Mouse (Mus musculus): ENCODE measurements around the gene Frrs1l. TPM values are rescaled to one million over a fixed set of nuclear protein-coding genes. Genes with fewer than 3 reads are reported as not detected.

The Frrs1l gene
- polyA plus RNA-seq, 1 experiment from 2014 or later = 0.55 TPM

- no peaks in the 10 kb centered on the region for H3K9me3 ChIP-seq (ENCODE audit: low read length)
- ATAC-seq (ENCODE audit: low FRiP score, low TSS enrichment) = peak; percentile 53; the same call in 1 of the 2 replicates
- WGBS = 43% methylated on average over 18 of the region's 18 CpGs
These were observed 26.4 kb upstream of the Frrs1l start for GRCm38 (mm10) chr4:57016366-57017171.

DNA sequence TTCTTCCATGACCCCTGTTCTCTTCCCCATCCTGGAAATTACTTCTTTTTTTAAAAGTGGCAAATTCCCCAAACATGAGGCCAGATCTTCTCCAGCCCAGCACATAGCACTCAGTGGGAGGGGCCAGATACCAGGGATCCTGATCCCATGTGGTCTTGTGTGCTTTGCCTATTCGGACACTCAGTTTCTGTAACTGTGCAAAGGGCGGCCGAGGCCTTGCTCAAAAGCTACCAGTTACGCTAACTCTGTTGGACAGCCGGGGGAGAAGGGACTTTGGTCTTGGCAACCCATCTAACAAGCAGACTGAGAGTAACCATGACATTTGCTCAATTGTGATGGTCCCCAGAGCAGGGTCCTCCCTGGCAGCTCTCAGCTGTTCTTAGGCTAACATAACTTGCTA is 24.8 kb upstream of the Frrs1l start:
- Histone ChIP-seq H3K4me1 (ENCODE audit: insufficient read depth, low read length) (no peaks in the 10 kb centered on the region), H3K9me3 (ENCODE audit: low read length) (no peaks in the 10 kb centered on the region), H3K27ac (ENCODE audit: low read length) (no peak overlapping the region), H3K27me3 (ENCODE audit: insufficient read depth, low read length) (no peaks in the 10 kb centered on the region), H3K36me3 (ENCODE audit: insufficient read depth, low read length) (no peaks in the 10 kb centered on the region), H3K4me2 (replicated peaks; ENCODE audit: low read depth, low read length) (no peak overlapping the region), H3K4me3 (ENCODE audit: low read length) (no peak overlapping the region), H3K9ac (replicated peaks; ENCODE audit: low read length) (no peak overlapping the region)
- no peak for ATAC-seq (ENCODE audit: low FRiP score, low TSS enrichment)
- 86% methylated on average over 5 of the region's 5 CpGs for WGBS

More at GRCm38 (mm10) chr4:57016366-57017171, 26.4 kb upstream of the Frrs1l start:
- H3K4me1 ChIP-seq (ENCODE audit: insufficient read depth, low read length) = no peaks in the 10 kb centered on the region
- no peaks in the 10 kb centered on the region for H3K36me3 ChIP-seq (ENCODE audit: insufficient read depth, low read length)
- H3K4me2 ChIP-seq (replicated peaks; ENCODE audit: low read depth, low read length) = no peak overlapping the region
- no peaks in the 10 kb centered on the region for H3K27me3 ChIP-seq (ENCODE audit: insufficient read depth, low read length)
- no peak overlapping the region for H3K9ac ChIP-seq (replicated peaks; ENCODE audit: low read length)
- H3K27ac ChIP-seq (ENCODE audit: low read length) = no peak overlapping the region
- no peak overlapping the region for H3K4me3 ChIP-seq (ENCODE audit: low read length)

DNA sequence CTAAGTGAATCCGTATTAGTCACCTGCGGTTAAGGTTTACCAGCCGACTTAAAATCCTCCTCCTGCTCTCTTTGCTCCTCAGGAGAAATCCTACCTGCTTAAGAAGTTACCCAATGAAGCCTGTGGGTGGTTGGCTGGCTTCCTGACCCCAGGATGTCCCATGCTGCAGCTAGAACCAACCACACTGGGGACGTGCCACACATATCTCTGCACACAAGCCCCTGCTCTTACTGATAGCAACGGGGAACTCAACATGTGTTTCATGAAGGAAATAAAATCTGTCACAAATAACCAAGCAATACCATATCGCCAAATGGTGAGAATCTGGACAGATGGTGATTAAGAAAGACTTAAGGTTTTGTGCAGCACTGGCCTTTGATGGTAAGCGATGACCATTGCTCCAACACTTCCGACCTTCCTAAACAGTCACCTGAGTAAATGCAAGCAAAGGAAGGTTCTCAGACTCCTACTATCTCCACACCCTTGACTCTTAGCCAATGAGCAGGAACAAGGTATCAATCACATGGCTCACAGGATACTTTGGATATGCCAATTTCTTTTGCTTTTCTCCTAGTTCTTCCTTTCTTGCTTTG is 21.4 kb upstream of the Frrs1l start:
- no peak for ATAC-seq (ENCODE audit: low FRiP score, low TSS enrichment)
- H3K9ac ChIP-seq (replicated peaks; ENCODE audit: low read length) = no peak overlapping the region
- no peak overlapping the region for H3K27ac ChIP-seq (ENCODE audit: low read length)
- no peak overlapping the region for H3K4me3 ChIP-seq (ENCODE audit: low read length)
- H3K4me2 ChIP-seq (replicated peaks; ENCODE audit: low read depth, low read length) = no peak overlapping the region
- WGBS = 71% methylated on average over 8 of the region's 8 CpGs
- no peaks in the 10 kb centered on the region for H3K4me1 ChIP-seq (ENCODE audit: insufficient read depth, low read length)
- no peaks in the 10 kb centered on the region for H3K9me3 ChIP-seq (ENCODE audit: low read length)
- no peaks in the 10 kb centered on the region for H3K36me3 ChIP-seq (ENCODE audit: insufficient read depth, low read length)
- no peaks in the 10 kb centered on the region; the same call in 1 of the 2 replicates for H3K27me3 ChIP-seq (ENCODE audit: insufficient read depth, low read length)

DNA sequence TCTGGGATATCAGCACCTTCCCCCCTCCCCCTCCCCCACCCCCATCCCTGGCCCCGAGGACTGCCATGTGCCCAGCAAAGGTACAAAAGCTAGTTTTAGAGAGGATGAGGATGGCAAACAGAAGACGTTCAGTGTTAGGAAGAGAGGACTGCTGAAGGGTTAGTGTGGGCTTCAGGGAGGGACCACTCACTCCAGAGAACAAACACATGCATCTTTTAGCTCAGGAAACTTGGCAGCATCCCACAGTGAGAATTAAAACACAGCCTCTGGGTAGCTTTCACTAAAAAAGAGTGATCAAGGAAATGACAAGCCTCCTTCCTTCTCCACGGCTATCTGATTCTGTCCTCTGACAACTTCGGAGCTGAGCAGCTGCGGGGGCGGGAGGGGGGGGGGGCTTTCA is 20.7 kb upstream of the Frrs1l start:
- Histone ChIP-seq H3K4me2 (replicated peaks; ENCODE audit: low read depth, low read length) (no peak overlapping the region), H3K36me3 (ENCODE audit: insufficient read depth, low read length) (no peaks in the 10 kb centered on the region), H3K9ac (replicated peaks; ENCODE audit: low read length) (no peak overlapping the region), H3K9me3 (ENCODE audit: low read length) (no peaks in the 10 kb centered on the region), H3K4me3 (ENCODE audit: low read length) (no peak overlapping the region), H3K27me3 (ENCODE audit: insufficient read depth, low read length) (no peaks in the 10 kb centered on the region; the same call in 1 of the 2 replicates), H3K4me1 (ENCODE audit: insufficient read depth, low read length) (no peaks in the 10 kb centered on the region), H3K27ac (ENCODE audit: low read length) (no peak overlapping the region)
- no peak for ATAC-seq (ENCODE audit: low FRiP score, low TSS enrichment)
- 19% methylated on average over 6 of the region's 6 CpGs for WGBS

- Histone ChIP-seq H3K36me3 (ENCODE audit: insufficient read depth, low read length) (no peaks in the 10 kb centered on the region), H3K9ac (replicated peaks; ENCODE audit: low read length) (no peak overlapping the region), H3K4me3 (ENCODE audit: low read length) (no peak overlapping the region), H3K27ac (ENCODE audit: low read length) (no peak overlapping the region), H3K27me3 (ENCODE audit: insufficient read depth, low read length) (no peaks in the 10 kb centered on the region; the same call in 1 of the 2 replicates), H3K4me2 (replicated peaks; ENCODE audit: low read depth, low read length) (no peak overlapping the region), H3K4me1 (ENCODE audit: insufficient read depth, low read length) (no peaks in the 10 kb centered on the region), H3K9me3 (ENCODE audit: low read length) (no peaks in the 10 kb centered on the region)
- WGBS = 58% methylated on average over 5 of the region's 5 CpGs
- ATAC-seq (ENCODE audit: low FRiP score, low TSS enrichment) = no peak
These were observed 20.2 kb upstream of the Frrs1l start for GRCm38 (mm10) chr4:57010425-57010824.

- Histone ChIP-seq H3K4me2 (replicated peaks; ENCODE audit: low read depth, low read length) (no peak overlapping the region), H3K4me3 (ENCODE audit: low read length) (no peak overlapping the region), H3K9me3 (ENCODE audit: low read length) (no peaks in the 10 kb centered on the region), H3K27me3 (ENCODE audit: insufficient read depth, low read length) (no peaks in the 10 kb centered on the region; the same call in 1 of the 2 replicates), H3K27ac (ENCODE audit: low read length) (no peak overlapping the region), H3K4me1 (ENCODE audit: insufficient read depth, low read length) (no peaks in the 10 kb centered on the region), H3K36me3 (ENCODE audit: insufficient read depth, low read length) (no peaks in the 10 kb centered on the region), H3K9ac (replicated peaks; ENCODE audit: low read length) (no peak overlapping the region)
- ATAC-seq (ENCODE audit: low FRiP score, low TSS enrichment) = no peak
- 70% methylated on average over 9 of the region's 9 CpGs for WGBS
These were observed 17.5 kb upstream of the Frrs1l start for GRCm38 (mm10) chr4:57007717-57008116.

GRCm38 (mm10) chr4:57005011-57005410 is 14.8 kb upstream of the Frrs1l start:
- no peak for ATAC-seq (ENCODE audit: low FRiP score, low TSS enrichment)
- Histone ChIP-seq H3K4me1 (ENCODE audit: insufficient read depth, low read length) (no peaks in the 10 kb centered on the region), H3K27me3 (ENCODE audit: insufficient read depth, low read length) (no peaks in the 10 kb centered on the region; the same call in 1 of the 2 replicates), H3K4me2 (replicated peaks; ENCODE audit: low read depth, low read length) (no peak overlapping the region), H3K9ac (replicated peaks; ENCODE audit: low read length) (no peak overlapping the region), H3K27ac (ENCODE audit: low read length) (no peak overlapping the region), H3K9me3 (ENCODE audit: low read length) (no peaks in the 10 kb centered on the region), H3K4me3 (ENCODE audit: low read length) (no peak overlapping the region), H3K36me3 (ENCODE audit: insufficient read depth, low read length) (no peaks in the 10 kb centered on the region)
- WGBS = 73% methylated on average over 8 of the region's 8 CpGs

GRCm38 (mm10) chr4:57003886-57004285 is 13.7 kb upstream of the Frrs1l start:
- no peak for ATAC-seq (ENCODE audit: low FRiP score, low TSS enrichment)
- Histone ChIP-seq H3K9me3 (ENCODE audit: low read length) (no peaks in the 10 kb centered on the region), H3K27me3 (ENCODE audit: insufficient read depth, low read length) (no peaks in the 10 kb centered on the region), H3K4me1 (ENCODE audit: insufficient read depth, low read length) (no peaks in the 10 kb centered on the region), H3K36me3 (ENCODE audit: insufficient read depth, low read length) (no peaks in the 10 kb centered on the region), H3K4me3 (ENCODE audit: low read length) (no peak overlapping the region), H3K27ac (ENCODE audit: low read length) (no peak overlapping the region), H3K4me2 (replicated peaks; ENCODE audit: low read depth, low read length) (no peak overlapping the region), H3K9ac (replicated peaks; ENCODE audit: low read length) (no peak overlapping the region)
- WGBS = 83% methylated on average over 8 of the region's 8 CpGs

- no peak for ATAC-seq (ENCODE audit: low FRiP score, low TSS enrichment)
- Histone ChIP-seq H3K4me3 (ENCODE audit: low read length) (no peak overlapping the region), H3K4me1 (ENCODE audit: insufficient read depth, low read length) (no peaks in the 10 kb centered on the region), H3K36me3 (ENCODE audit: insufficient read depth, low read length) (no peaks in the 10 kb centered on the region), H3K4me2 (replicated peaks; ENCODE audit: low read depth, low read length) (no peak overlapping the region), H3K27me3 (ENCODE audit: insufficient read depth, low read length) (no peaks in the 10 kb centered on the region), H3K27ac (ENCODE audit: low read length) (no peak overlapping the region), H3K9me3 (ENCODE audit: low read length) (no peaks in the 10 kb centered on the region), H3K9ac (replicated peaks; ENCODE audit: low read length) (no peak overlapping the region)
- WGBS = 45% methylated on average over 3 of the region's 3 CpGs
These were observed 12.6 kb upstream of the Frrs1l start for GRCm38 (mm10) chr4:57002751-57003150.

- 90% methylated on average over 2 of the region's 2 CpGs for WGBS
- Histone ChIP-seq H3K27ac (ENCODE audit: low read length) (no peak overlapping the region), H3K27me3 (ENCODE audit: insufficient read depth, low read length) (no peaks in the 10 kb centered on the region), H3K9me3 (ENCODE audit: low read length) (no peaks in the 10 kb centered on the region), H3K36me3 (ENCODE audit: insufficient read depth, low read length) (no peaks in the 10 kb centered on the region), H3K4me3 (ENCODE audit: low read length) (no peak overlapping the region), H3K9ac (replicated peaks; ENCODE audit: low read length) (no peak overlapping the region), H3K4me2 (replicated peaks; ENCODE audit: low read depth, low read length) (no peak overlapping the region), H3K4me1 (ENCODE audit: insufficient read depth, low read length) (no peaks in the 10 kb centered on the region)
- no peak for ATAC-seq (ENCODE audit: low FRiP score, low TSS enrichment)
These were observed 11.2 kb upstream of the Frrs1l start for GRCm38 (mm10) chr4:57001437-57001836.
